Mouse (Mus musculus) heart, postnatal 0 days (tissue): Measurements from ENCODE around the gene Nrip1.

ENCODE experiments used
- CTCF ChIP-seq: IDR thresholded peaks from 2 replicates; pipeline ENCODE4 v1.5.1; 2016; ENCODE audit warnings: antibody characterized with exemption, control low read depth, low read depth
- EP300 ChIP-seq: IDR thresholded peaks from 2 replicates; pipeline ENCODE4 v1.6.1; 2016; ENCODE audit warnings: antibody characterized with exemption, low read depth

GRCm38 (mm10) chr16:76407321-76407920 lies 33.8 kb upstream of the Nrip1 start:
- TF ChIP-seq CTCF (no peak), EP300 (no peak)
